Mouse (Mus musculus): ENCODE measurements around the gene Tmem59l. TPM values are rescaled to one million over a fixed set of nuclear protein-coding genes. Genes with fewer than 3 reads are reported as not detected.

Tmem59l gene
- polyA plus RNA-seq, 1 experiment from 2014 or later = 6.6 TPM

GRCm38 (mm10) chr8:70477269-70477982 is 9.7 kb downstream of the Tmem59l start:
- H3K27me3 ChIP-seq = peaks cover 3% of the 10 kb centered on the region; the same call in 1 of the 2 replicates
- 2% methylated on average over 21 of the region's 21 CpGs for WGBS
- ATAC-seq (ENCODE audit: borderline replicate concordance, extremely low read depth, low FRiP score, low TSS enrichment) = peak; percentile 29
- no peak overlapping the region for H3K9ac ChIP-seq
- H3K27ac ChIP-seq = peak overlapping the region; percentile 77
- H3K36me3 ChIP-seq = no peaks in the 10 kb centered on the region
- H3K9me3 ChIP-seq = no peaks in the 10 kb centered on the region
- H3K4me3 ChIP-seq = peak overlapping the region; percentile 74
- peak overlapping the region; percentile 62 for H3K4me2 ChIP-seq
- peaks cover 21% of the 10 kb centered on the region for H3K4me1 ChIP-seq

GRCm38 (mm10) chr8:70476333-70477268 is 10.6 kb downstream of the Tmem59l start, which contains the start of gene Klhl26:
TSS of gene Klhl26 (minus strand) at chr8:70476968.
- peak within 1 kb of the TSS; percentile 79 for H3K9ac ChIP-seq
- H3K9me3 ChIP-seq = no peaks in the 10 kb centered on the region
- H3K27ac ChIP-seq = peak within 1 kb of the TSS; percentile 77
- H3K4me1 ChIP-seq = peaks cover 21% of the 10 kb centered on the region
- H3K36me3 ChIP-seq = no peaks in the 10 kb centered on the region
- peak; percentile 91 for ATAC-seq (ENCODE audit: borderline replicate concordance, extremely low read depth, low FRiP score, low TSS enrichment)
- H3K4me2 ChIP-seq = peak within 1 kb of the TSS; percentile 62
- peak within 1 kb of the TSS; percentile 74 for H3K4me3 ChIP-seq
- H3K27me3 ChIP-seq = 0 out of 2 replicates have a peak, but pooled peaks cover 3% of the 10 kb centered on the region
- under 1% methylated on average over 53 of the region's 53 CpGs for WGBS

GRCm38 (mm10) chr8:70471856-70472255 is 15.3 kb downstream of the Tmem59l start:
- 92% methylated on average over 7 of the region's 7 CpGs for WGBS
- ATAC-seq (ENCODE audit: borderline replicate concordance, extremely low read depth, low FRiP score, low TSS enrichment) = no peak
- Histone ChIP-seq H3K9ac (no peak overlapping the region), H3K27ac (no peak overlapping the region), H3K9me3 (no peaks in the 10 kb centered on the region), H3K4me3 (no peak overlapping the region), H3K27me3 (no peaks in the 10 kb centered on the region), H3K4me1 (peaks cover 45% of the 10 kb centered on the region), H3K36me3 (no peaks in the 10 kb centered on the region), H3K4me2 (no peak overlapping the region)

- H3K27ac ChIP-seq = no peak overlapping the region
- no peaks in the 10 kb centered on the region for H3K27me3 ChIP-seq
- H3K36me3 ChIP-seq = peaks cover 6% of the 10 kb centered on the region; the same call in 1 of the 2 replicates
- WGBS = 53% methylated on average over 2 of the region's 2 CpGs
- no peak overlapping the region for H3K4me2 ChIP-seq
- H3K9ac ChIP-seq = no peak overlapping the region
- ATAC-seq (ENCODE audit: borderline replicate concordance, extremely low read depth, low FRiP score, low TSS enrichment) = no peak
- H3K4me1 ChIP-seq = peaks cover 42% of the 10 kb centered on the region
- no peaks in the 10 kb centered on the region for H3K9me3 ChIP-seq
- H3K4me3 ChIP-seq = no peak overlapping the region
Observed at GRCm38 (mm10) chr8:70469938-70470337, 17.2 kb downstream of the Tmem59l start.

- Histone ChIP-seq H3K9me3 (no peaks in the 10 kb centered on the region), H3K4me2 (no peak overlapping the region), H3K27ac (peak overlapping the region; percentile 43; the same call in 1 of the 2 replicates), H3K4me3 (no peak overlapping the region), H3K4me1 (peaks cover 42% of the 10 kb centered on the region), H3K27me3 (no peaks in the 10 kb centered on the region), H3K36me3 (peaks cover 6% of the 10 kb centered on the region; the same call in 1 of the 2 replicates), H3K9ac (no peak overlapping the region)
- WGBS = 46% methylated on average over 10 of the region's 10 CpGs
- peak; percentile 51 for ATAC-seq (ENCODE audit: borderline replicate concordance, extremely low read depth, low FRiP score, low TSS enrichment)
Observed at GRCm38 (mm10) chr8:70469295-70469916, 17.8 kb downstream of the Tmem59l start.

GRCm38 (mm10) chr8:70468733-70469132 is 18.4 kb downstream of the Tmem59l start:
- H3K36me3 ChIP-seq = peaks cover 6% of the 10 kb centered on the region; the same call in 1 of the 2 replicates
- 62% methylated on average over 4 of the region's 4 CpGs for WGBS
- ATAC-seq (ENCODE audit: borderline replicate concordance, extremely low read depth, low FRiP score, low TSS enrichment) = peak; percentile 47
- no peak overlapping the region for H3K4me2 ChIP-seq
- no peaks in the 10 kb centered on the region for H3K9me3 ChIP-seq
- H3K27ac ChIP-seq = peak overlapping the region; percentile 43; the same call in 1 of the 2 replicates
- no peaks in the 10 kb centered on the region for H3K27me3 ChIP-seq
- H3K4me3 ChIP-seq = no peak overlapping the region
- no peak overlapping the region for H3K9ac ChIP-seq
- peaks cover 42% of the 10 kb centered on the region for H3K4me1 ChIP-seq

GRCm38 (mm10) chr8:70467907-70468306 is 19.3 kb downstream of the Tmem59l start:
- Histone ChIP-seq H3K4me1 (peaks cover 42% of the 10 kb centered on the region), H3K36me3 (peaks cover 6% of the 10 kb centered on the region; the same call in 1 of the 2 replicates), H3K4me3 (no peak overlapping the region), H3K9ac (no peak overlapping the region), H3K9me3 (no peaks in the 10 kb centered on the region), H3K27ac (no peak overlapping the region), H3K27me3 (no peaks in the 10 kb centered on the region), H3K4me2 (no peak overlapping the region)
- no peak for ATAC-seq (ENCODE audit: borderline replicate concordance, extremely low read depth, low FRiP score, low TSS enrichment)
- 43% methylated on average over 1 of the region's 1 CpGs for WGBS

- no peak overlapping the region for H3K4me2 ChIP-seq
- no peaks in the 10 kb centered on the region for H3K27me3 ChIP-seq
- H3K4me1 ChIP-seq = peaks cover 42% of the 10 kb centered on the region
- no peaks in the 10 kb centered on the region for H3K9me3 ChIP-seq
- H3K36me3 ChIP-seq = peaks cover 6% of the 10 kb centered on the region; the same call in 1 of the 2 replicates
- H3K4me3 ChIP-seq = no peak overlapping the region
- H3K27ac ChIP-seq = no peak overlapping the region
- ATAC-seq (ENCODE audit: borderline replicate concordance, extremely low read depth, low FRiP score, low TSS enrichment) = no peak
- WGBS = 73% methylated on average over 5 of the region's 5 CpGs
- no peak overlapping the region for H3K9ac ChIP-seq
Observed at GRCm38 (mm10) chr8:70467229-70467725, 19.9 kb downstream of the Tmem59l start.

- H3K27ac ChIP-seq = no peak overlapping the region
- H3K4me2 ChIP-seq = no peak overlapping the region
- H3K4me3 ChIP-seq = no peak overlapping the region
- H3K9ac ChIP-seq = no peak overlapping the region
- peaks cover 42% of the 10 kb centered on the region for H3K4me1 ChIP-seq
- H3K36me3 ChIP-seq = peaks cover 6% of the 10 kb centered on the region; the same call in 1 of the 2 replicates
- H3K27me3 ChIP-seq = no peaks in the 10 kb centered on the region
- H3K9me3 ChIP-seq = no peaks in the 10 kb centered on the region
- ATAC-seq (ENCODE audit: borderline replicate concordance, extremely low read depth, low FRiP score, low TSS enrichment) = no peak
- WGBS = 40% methylated on average over 11 of the region's 11 CpGs
Observed at GRCm38 (mm10) chr8:70466771-70467170, 20.4 kb downstream of the Tmem59l start.

- H3K9ac ChIP-seq = no peak overlapping the region
- H3K27me3 ChIP-seq = no peaks in the 10 kb centered on the region
- H3K9me3 ChIP-seq = no peaks in the 10 kb centered on the region
- H3K4me1 ChIP-seq = peaks cover 42% of the 10 kb centered on the region
- no peak overlapping the region for H3K4me3 ChIP-seq
- H3K36me3 ChIP-seq = peaks cover 6% of the 10 kb centered on the region; the same call in 1 of the 2 replicates
- H3K4me2 ChIP-seq = no peak overlapping the region
- 77% methylated on average over 4 of the region's 4 CpGs for WGBS
- no peak overlapping the region for H3K27ac ChIP-seq
- no peak for ATAC-seq (ENCODE audit: borderline replicate concordance, extremely low read depth, low FRiP score, low TSS enrichment)
Observed at GRCm38 (mm10) chr8:70466305-70466704, 20.9 kb downstream of the Tmem59l start.

- H3K4me1 ChIP-seq = peaks cover 42% of the 10 kb centered on the region
- no peak overlapping the region for H3K27ac ChIP-seq
- H3K4me2 ChIP-seq = no peak overlapping the region
- ATAC-seq (ENCODE audit: borderline replicate concordance, extremely low read depth, low FRiP score, low TSS enrichment) = no peak
- H3K36me3 ChIP-seq = peaks cover 6% of the 10 kb centered on the region; the same call in 1 of the 2 replicates
- no peaks in the 10 kb centered on the region for H3K27me3 ChIP-seq
- WGBS = 93% methylated on average over 4 of the region's 4 CpGs
- no peak overlapping the region for H3K9ac ChIP-seq
- no peaks in the 10 kb centered on the region for H3K9me3 ChIP-seq
- H3K4me3 ChIP-seq = no peak overlapping the region
Observed at GRCm38 (mm10) chr8:70465701-70466100, 21.5 kb downstream of the Tmem59l start.

Data from lung, embryonic 15.5 days (tissue).